Mouse (Mus musculus) urinary bladder, postnatal 4 days (tissue): ENCODE measurements around the gene Hist1h2ag.

ENCODE experiments used
- DNase-seq, 2 experiments: peaks; one replicate each; pipeline ENCODE4 v3.0.0; 2021 to 2022; ENCODE audit warnings: low spot score in 2 of 2

The Hist1h2ag gene

DNA sequence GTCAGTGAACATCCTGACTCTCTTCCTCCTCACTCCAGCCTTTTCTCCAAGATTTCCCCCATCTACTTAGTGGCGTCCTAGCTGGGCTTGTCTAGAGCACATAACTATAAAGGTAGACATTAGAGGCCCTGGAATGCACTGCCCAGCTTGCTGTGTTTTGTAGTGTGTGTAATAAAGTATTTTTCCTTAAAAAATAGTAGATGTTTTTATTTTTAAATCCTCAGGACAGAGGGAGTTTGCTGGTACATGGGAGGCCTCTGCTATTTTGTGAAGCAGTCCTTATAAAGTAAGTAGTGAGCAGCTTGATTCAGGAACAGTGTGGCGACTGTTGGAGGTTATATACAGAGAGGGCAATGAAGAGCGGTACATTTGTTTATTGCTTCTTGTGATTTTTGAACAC lies 34.0 kb downstream of the Hist1h2ag start:
- no peak for DNase-seq

DNA sequence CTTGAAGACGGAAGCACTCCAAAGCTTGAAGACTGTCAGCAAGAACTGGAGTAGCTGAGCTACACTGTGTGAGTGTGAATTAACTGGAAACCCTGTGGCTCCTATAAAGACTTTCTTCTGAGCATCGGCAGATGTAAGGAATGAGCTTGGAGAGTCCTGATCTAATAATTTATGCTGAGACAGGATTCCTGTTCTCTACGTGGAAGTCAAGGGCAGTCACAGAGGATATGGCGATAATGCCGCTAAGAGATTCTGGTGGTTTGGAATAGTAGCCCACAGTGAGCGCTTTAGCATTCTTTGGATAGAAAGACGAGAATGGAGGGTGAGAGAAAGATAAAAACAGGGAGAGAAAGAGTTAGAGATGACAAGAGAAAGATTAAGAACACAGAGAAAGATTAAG lies 34.9 kb downstream of the Hist1h2ag start:
- no peak for DNase-seq

DNA sequence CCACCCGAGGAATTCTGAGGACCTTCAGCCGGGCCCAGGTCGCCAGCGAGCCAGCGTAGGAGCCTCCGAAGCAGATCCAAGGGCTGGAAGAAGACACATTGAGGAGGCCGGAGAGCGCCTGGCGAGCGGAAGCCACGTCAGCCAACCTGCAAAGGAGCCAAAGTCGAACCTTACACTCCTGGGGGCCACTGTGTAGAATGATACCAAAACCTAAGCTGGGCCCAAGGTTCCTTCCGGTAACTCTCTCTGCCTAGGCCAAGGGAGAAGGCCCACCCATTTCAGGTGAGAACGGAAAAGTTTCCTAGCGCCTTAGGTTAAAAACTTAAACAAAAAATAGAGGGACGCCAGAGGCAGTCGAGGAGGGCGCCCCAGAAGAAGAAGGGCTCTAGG lies 35.6 kb downstream of the Hist1h2ag start:
- no peak for DNase-seq

DNA sequence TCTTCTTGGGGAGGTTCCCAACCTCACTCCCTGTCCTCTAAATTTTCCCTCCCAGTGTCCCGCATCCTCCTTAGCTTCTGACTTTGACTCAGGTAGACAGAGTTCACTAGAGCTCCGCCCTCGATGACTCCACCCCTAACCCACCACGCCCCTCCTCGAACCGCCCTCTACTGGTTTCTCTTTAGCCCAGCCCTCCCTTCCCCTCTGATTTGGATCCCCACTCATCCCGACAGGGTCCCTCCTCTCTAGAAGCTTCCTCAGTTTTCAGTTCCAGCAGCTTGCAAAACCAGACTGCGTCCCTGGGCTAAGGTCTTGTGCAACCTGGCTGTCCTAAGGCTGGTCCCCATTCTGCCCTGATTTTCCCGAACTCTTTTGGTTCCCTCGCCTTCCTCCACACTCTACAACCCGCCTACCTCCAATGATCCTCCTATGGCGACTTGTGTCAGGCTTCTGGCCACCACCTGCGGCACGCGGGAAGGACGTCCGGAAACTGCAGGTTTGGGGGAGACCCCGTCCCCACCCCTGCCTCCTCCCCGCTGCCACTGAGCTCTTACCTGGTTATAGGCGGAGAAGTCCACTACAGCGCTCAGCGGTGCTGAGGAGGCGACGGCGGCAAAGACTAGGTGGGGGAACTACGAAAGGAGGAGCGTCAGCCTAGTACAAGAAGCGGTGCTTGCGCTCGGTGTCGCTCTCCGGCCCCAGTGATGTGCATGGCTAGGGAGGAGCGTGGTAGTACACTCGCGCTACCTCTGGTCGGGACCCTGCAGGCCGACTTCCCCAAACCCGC lies 36.2 kb downstream of the Hist1h2ag start:
- DNase-seq, result no peak

DNA sequence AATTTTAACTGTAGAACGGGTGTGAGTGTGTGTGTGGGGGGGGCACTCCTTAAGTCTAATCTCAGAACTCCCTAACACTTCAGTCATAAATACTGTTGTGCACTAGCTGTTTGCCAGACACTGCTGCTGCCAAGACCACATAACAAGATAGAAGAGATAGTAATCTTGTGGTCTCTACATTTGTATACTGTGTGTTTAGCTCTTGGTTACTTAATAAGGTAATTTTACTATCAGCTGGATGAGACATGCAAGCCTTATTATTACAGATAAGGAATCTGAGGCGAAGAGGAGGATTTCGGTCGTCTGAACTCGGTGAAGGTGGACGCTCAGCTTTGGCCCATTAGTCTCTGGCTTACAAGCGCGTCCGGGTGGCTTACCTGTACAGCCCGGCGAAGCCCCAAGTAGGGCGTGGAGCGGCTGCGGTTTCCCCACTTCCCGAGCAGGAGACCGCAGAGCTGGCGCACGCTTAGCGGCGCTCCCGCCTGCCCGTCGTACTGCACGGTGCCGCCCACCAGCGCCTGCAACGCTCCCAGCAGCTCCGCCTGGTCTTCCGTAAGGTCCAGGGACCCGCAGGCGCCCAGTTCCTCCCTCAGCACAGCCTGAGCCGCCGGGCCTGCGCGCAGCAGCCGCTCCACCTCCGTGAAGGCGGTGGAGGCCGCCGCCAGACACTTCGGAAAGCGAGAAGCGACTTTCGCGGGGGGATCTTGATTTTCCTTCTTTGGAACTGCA lies 37.0 kb downstream of the Hist1h2ag start:
- no peak for DNase-seq

DNA sequence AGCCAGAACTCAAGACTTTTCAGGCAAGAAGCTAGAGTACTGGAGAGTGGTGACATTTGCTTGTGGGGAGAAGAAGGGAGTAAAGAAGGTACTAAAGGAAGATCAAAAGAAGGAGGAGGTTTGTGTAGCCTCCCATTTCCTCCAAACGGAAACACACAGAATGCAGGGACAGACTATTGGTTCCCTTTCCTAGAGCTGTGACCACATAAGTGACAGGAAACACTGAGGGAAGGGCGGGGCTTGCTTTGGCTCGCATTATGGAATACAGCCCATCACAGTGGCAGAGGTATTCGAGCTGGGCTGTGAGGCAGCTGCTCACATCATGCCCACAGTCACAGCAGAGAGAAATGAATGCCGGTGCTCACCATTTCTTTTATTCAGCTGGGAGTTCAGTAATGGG lies 40.9 kb downstream of the Hist1h2ag start:
- no peak for DNase-seq

DNA sequence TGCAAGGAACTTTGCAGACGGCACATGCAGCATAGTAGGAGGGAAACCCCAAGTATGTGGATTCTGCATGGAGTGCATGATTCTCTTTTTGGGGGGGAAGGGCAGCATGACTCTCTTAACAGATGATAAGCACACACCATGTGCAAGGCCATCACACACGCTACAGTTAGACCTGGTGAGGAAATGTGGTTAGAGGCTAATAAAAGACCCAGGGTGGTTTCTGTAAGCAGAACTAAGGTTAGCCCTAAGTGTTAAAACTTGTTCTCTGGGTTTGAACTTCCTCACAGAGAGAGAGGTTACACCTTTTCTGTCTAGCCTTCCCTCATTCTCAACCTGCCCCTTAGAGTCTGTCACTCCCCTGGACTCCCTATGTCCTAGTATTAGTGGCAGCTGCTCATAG lies 41.4 kb downstream of the Hist1h2ag start:
- no peak for DNase-seq

DNA sequence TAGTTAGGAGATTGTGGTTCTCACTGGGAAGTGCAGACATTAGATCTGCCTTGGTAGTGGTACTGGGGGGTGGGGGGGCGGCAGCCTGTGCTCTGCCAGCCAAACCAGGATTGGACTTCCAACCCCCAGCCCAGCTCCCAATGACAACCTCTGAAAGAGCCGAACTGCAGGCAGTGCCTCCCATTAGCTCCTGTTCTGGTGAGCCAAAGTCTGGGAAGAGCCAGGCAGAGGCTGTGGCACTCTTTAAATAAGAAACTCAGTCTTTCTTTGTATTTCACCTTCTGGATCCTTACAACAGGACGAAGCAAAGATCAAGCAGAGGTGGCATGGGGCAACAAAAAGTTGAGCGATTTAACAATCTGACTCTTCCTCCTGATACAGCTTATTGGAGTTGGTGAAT lies 43.6 kb downstream of the Hist1h2ag start:
- DNase-seq, result no peak

DNA sequence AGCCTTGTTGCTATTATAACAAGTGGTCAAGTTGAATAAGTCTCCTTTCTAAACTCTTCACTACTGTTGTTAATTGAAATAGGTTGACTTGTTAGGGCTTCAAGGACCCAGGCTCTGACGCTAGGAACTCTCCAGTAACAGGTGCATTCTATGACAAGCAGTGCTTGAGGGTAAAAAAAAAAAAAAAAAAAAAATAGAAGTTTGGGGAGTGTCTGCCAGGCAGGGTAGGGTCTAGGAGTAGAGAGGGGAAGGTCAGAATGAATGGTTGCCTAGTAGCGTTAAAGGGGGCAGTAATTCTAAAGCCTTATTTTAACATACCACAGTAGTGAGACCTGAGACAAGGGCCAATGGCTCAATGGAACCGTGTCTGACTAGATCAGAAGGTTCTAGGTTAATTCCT lies 44.3 kb downstream of the Hist1h2ag start:
- DNase-seq, result no peak

DNA sequence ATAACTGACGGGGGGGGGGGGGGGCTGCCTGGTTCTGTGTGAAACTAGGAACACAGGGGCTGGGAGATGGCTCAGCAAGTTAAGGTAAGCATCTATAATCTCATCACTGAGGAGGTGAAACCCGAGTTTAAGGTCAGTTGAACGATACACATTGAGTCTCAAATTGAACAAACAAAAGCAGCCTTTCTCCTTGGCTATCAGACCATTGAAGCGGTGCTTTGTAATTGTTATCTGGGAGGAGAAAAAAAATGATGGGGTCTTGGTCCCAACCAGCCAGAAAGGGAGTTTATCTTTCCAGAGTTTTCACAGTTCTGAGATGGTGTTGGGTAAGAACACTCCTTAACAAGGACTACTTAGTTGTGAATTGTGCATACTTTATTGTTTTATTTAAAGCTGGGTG lies 44.9 kb downstream of the Hist1h2ag start:
- no peak for DNase-seq

DNA sequence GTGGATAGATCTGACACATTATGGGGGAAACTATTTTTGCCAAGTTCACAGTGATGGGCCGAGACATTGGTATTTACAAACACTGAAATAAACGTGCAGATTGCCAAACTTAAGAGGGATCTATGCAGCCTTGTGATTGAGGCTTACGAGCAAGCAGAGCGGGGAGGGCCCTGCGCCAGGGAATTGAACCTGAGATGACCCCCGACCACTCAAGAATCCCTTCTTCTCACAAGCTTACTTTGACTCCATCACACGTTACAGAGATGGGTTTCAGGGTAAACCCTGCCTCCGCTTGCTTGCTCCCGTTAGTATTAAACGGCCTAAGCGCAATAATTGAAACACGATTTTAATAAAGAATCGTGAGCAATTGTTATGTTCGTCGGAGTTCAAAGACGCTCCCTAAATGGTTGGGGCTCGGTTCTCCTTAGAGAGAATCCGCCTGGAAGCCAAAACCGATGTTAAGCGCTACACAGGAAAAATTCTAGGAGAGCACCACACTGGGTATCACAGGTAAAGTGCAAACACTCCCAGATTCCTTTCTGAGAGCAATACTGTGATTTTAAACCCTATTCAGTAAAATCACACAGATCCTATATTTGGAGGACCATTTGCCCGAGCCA lies 45.4 kb downstream of the Hist1h2ag start:
- no peak for DNase-seq

DNA sequence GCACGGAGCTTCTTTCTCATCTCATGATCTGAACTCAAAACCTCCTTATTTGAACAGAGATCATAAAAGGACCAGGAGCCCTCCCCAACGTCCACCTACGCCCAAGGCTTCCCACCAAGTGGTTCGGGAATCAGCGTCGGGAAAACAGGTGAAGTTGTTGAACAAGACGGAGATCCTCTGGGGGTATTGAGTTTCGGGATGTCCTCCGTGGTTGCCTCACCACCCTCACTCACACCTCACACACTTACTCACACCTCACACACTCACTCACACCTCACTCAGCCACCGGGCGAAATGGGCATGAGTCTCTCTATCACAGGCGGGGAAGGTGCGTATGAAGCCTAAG lies 45.9 kb downstream of the Hist1h2ag start:
- no peak for DNase-seq

DNA sequence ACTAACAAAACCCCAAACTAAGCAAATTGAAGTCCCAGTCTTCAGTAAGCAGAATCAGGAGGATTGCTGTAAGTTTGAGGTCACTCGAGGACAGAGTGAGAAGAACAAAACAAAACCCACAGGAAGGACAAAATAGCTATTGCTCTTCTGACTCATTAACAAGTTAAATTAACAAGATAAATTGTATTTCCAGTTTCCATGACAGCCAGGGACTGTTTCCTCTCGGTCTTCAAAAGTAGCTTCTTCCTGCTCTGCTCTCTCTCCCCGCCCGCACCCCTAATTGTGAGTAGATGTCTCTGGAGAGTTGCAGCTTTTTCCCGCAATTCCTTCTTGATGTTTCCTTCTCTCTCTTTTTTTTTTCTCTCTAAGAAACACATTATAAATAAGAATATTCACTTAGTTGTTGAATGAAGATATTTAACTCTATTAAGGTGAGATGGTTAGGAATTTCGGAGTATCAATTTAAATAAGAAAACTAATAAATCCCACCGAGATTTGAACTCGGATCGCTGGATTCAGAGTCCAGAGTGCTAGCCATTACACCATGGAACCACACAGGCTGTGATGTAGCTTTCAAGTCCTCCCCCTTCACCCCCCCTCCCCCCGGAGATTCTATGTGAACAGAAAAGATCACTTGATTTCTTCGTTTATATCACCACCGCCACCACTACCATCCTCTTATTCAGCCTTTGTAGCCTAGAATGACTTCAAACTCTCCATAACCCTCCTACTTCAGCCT lies 46.5 kb downstream of the Hist1h2ag start:
- no peak for DNase-seq

DNA sequence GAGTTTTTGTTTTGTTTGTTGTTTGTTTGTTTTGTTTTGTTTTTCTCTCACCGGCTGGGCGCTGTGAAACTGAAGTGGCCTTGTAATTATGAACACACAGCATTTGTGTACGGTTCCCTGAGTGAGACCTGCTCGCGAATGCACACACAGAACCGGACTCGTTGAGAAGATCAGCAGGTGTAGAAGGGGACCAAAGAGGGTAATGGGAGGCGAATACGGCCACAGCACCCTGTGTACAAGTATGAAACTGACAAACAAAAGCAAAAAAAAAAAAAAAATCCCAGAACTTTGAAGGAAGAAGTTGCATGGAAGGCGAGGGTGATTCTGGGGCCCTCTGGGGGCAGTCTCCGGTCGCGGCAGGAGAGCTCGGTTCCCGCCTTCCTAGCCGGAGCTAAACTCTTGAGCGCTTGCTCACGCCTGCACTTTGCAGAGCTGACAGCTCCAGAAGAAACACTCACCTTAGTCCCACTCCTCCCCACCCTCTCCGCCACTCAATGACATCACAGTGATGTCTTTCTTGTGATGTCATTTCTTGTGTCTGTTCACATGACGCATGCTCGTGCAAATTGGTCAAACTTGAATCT lies 47.3 kb downstream of the Hist1h2ag start:
- DNase-seq, result no peak

DNA sequence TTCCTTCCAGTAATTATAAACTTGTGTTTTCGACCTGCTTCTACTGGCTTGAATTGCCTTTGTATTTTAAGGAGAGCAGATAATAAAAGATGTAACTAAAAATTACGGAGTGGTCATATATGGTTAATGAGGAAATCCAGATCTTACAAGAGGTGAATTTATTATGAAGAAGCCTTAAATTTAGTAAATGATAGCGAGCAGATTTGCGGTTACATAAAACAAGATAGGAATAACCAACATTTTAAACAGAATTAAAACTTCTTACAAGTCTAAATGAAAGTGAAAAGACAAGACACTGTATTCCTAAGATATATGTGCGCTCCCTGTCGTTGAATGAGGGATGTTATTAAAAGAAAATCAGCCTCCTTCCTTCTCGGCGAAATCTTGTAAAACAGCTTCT lies 47.8 kb downstream of the Hist1h2ag start:
- DNase-seq, result no peak

DNA sequence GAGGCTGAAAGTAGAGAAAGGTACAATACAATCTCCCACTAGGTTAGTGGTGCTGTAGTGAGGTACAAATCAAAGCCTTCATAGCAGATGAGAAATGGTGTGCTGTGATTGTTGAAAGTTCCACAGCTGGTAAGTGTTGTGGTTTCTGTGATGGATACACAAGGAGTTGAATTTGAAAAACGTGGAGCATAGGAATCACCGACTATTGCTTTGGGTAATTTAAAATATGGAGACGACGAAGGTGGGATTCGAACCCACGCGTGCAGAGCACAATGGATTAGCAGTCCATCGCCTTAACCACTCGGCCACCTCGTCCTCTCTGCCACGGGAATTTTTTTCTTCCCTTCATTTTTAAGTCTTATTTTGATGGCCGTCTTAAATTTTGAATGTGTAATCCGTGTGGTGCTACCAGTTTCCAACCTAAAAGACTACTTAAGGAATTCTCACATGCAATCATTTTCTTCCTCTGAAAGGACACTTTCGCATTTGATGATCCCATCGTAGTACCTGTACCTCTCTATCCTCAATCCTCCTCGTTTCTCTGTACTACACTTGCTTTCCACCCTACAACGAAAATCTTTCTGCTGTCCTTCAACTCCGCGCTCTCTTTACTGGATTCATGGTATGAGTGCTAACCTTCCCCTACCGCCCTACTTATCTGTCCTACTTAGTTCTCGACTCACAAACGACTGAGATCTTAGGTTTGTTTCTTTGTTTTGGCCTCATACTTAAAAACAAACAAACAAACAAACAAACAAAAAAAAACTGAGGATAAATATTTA lies 48.6 kb downstream of the Hist1h2ag start:
- DNase-seq, result no peak

DNA sequence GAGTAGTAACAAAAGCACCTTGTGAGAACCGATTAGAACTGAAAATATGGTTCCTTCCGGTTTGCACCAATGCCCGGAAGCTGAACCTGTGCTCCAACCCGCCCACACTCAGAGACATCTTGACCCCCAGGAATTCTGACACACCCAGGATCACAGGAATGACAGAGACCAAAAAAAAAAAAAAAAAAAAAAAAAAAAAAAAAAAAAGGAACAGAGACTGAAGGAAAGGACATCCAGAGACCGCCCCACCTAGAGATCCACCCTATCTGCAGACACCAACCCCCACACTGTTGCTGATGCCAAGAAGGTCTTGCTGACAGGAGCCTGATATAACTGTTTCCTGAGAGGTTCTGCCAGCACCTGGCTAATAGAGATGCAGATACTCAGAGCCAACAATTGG lies 50.2 kb downstream of the Hist1h2ag start:
- DNase-seq, result no peak
